Mouse (Mus musculus): ENCODE data around the gene Slc1a5.

Slc1a5 gene

GRCm38 (mm10) chr7:16780825-16781554 is at the start of gene Slc1a5:
TSS of gene Slc1a5 (plus strand) at chr7:16781340.
- peak; percentile 32 to 55 for DNase-seq (ENCODE audit: low spot score in 2 of 2)

DNA sequence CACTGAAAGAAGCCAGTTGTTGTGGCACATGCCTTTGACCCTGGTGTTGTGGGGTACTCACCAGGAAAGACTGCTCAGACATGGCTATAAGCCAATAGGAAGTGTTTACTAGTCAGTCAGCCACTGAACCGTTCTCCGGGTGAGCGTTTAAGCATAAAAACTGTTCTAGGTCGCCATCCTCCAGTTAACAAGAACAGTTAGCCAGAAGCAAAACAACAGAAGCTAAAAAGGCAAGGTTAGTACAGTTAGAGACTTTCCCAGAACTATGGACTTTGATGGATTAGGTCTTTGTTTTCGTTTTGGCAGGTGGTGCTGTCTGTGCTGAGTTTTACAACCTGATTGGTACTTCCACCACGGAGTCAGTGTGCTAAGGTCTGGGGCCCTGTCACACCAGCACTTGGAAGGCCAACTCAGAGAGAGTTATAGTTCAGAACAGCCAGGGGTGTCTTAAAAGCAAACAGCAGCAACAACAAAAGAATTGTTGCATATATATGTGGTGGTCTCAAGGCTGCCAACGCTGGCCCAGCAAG is 49.2 kb upstream of the Slc1a5 start:
- no peak for DNase-seq (ENCODE audit: low spot score in 2 of 2)

GRCm38 (mm10) chr7:16737606-16738072 is 43.5 kb upstream of the Slc1a5 start:
- DNase-seq (ENCODE audit: low spot score in 2 of 2), result no peak

DNA sequence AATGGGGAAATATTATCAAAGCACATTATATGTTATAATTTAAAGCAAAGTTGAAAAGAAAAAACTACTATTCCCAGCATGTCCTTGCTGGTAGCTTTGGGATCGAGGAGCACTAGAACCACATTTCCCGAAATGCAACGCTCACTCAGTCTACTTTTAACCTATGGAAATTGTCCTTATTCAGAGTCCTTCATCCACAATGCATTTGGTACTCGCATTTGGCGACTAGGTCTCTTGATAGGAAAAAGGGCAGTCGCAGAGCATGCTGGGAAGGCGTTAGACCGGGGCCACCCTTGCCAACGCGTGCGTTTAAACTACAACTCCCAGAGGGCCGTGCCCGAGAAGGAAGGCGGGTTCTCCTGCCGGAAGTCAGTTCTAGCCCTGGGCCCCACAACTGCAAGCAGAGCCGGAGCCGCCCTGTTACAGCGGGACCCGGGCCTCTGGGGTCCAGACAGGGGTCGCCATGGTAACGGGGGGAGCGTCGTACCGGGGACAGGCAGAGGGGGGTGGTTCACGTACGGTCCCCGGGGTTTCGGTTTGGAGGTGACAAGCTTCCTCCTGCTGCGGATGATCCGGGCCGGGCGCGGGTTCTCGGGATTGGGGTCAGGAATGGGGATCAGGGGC is 43.0 kb upstream of the Slc1a5 start, which contains the start of gene Ap2s1:
TSS of gene Ap2s1 (plus strand) at position 338 of the 624 bp plus-strand sequence.
- peak; percentile 96 to 97 for DNase-seq (ENCODE audit: low spot score in 2 of 2)

DNA sequence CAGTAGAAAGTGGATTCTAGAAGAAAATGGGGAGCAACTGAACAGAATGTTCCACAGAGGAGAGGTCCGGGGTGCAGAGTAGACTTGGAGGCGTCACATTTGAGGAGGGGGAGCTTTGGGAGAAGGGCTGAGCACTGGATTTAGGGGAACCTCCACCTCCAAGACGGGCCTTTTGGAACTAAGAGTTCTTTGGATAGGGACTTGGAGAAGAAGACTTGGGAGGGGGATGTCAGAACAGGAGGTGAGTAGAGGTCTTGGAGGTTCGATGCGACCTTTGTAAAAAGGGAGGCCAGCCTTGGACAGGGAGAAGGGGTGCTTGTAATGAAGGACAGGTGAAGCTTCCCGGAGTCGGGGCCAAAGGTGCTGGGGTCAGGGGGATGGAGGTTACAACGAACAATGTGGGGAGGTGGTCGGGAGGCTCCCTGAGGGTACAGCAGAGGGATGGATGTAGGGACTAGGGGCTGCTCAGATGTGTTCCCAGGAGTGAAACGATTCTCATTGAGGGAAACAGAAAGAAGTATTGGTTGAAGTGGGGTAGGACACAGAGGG is 42.0 kb upstream of the Slc1a5 start:
- no peak for DNase-seq (ENCODE audit: low spot score in 2 of 2)

GRCm38 (mm10) chr7:16745373-16745772 is 35.8 kb upstream of the Slc1a5 start:
- DNase-seq (ENCODE audit: low spot score in 2 of 2), result no peak

DNA sequence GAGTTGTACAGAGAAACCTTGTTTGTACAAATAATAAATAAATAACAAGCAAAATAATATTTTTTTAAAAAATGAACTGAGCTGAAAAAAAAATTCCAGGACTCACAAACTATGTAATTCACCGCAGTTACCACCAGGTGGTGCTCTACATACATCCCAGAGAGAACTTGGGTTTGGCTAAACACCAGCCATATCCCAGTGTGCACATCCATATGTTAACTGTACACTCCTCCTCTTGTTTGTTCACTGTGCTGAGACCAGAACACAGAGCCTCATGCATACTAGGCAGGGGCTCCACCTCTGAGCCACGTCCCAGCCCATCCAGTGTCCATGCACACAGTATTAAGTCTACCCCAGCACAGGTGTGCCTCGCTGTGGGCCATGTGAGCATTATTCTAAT is 35.0 kb upstream of the Slc1a5 start:
- no peak for DNase-seq (ENCODE audit: low spot score in 2 of 2)

GRCm38 (mm10) chr7:16747656-16748055 is 33.5 kb upstream of the Slc1a5 start:
- no peak for DNase-seq (ENCODE audit: low spot score in 2 of 2)

DNA sequence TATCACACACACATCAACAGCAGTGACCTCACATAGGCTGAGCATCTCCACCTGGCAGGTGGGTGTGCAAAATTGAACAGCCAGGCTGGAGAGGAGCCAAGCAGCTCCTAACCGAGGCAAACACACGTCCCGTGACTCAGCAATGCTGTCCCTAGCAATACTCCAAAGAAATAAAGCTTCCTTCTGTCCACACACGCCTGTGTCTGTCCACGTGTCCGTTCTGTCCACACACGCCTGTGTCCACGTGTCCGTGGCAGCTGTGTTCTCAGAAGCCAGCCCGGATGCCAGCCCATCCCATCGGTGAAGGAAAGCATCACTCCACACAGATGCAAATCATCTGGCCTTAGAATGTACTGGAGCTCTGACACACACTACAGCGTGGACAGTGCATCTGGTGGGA is 29.1 kb upstream of the Slc1a5 start:
- DNase-seq (ENCODE audit: low spot score in 2 of 2), result no peak

- no peak for DNase-seq (ENCODE audit: low spot score in 2 of 2)
Observed at GRCm38 (mm10) chr7:16755362-16756017, 25.6 kb upstream of the Slc1a5 start.

- DNase-seq (ENCODE audit: low spot score in 2 of 2), result no peak
Observed at GRCm38 (mm10) chr7:16758872-16759574, 22.1 kb upstream of the Slc1a5 start.

- DNase-seq (ENCODE audit: low spot score in 2 of 2), result no peak
Observed at GRCm38 (mm10) chr7:16760292-16760691, 20.8 kb upstream of the Slc1a5 start.

DNA sequence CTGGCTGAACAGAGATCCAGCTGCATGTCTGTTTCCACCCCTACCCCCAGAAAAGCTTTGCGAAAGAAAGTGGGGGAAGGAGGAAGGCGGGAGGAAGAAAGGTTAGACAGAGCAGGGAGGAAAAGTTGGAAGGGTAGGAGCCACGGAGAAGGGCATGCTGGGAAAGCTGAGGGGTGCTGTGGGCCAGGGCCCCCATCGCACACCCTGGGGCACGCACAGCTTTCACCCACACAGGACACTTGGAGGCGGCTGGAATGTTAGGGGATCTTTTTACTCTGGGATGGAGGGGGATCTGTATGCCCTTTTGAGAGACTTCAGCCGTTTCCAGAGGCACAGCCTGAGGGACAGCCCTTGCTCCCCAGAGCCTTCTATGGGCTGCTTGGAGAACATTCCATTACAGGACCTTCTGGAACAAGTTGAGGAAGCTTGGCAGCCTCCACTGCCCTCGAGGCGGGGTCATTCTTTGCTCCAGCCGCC is 20.1 kb upstream of the Slc1a5 start:
- no peak for DNase-seq (ENCODE audit: low spot score in 2 of 2)

GRCm38 (mm10) chr7:16761630-16762029 is 19.5 kb upstream of the Slc1a5 start:
- DNase-seq (ENCODE audit: low spot score in 2 of 2), result no peak

- no peak for DNase-seq (ENCODE audit: low spot score in 2 of 2)
Observed at GRCm38 (mm10) chr7:16763463-16764218, 17.5 kb upstream of the Slc1a5 start.

- DNase-seq (ENCODE audit: low spot score in 2 of 2), result no peak
Observed at GRCm38 (mm10) chr7:16766443-16766842, 14.7 kb upstream of the Slc1a5 start.

DNA sequence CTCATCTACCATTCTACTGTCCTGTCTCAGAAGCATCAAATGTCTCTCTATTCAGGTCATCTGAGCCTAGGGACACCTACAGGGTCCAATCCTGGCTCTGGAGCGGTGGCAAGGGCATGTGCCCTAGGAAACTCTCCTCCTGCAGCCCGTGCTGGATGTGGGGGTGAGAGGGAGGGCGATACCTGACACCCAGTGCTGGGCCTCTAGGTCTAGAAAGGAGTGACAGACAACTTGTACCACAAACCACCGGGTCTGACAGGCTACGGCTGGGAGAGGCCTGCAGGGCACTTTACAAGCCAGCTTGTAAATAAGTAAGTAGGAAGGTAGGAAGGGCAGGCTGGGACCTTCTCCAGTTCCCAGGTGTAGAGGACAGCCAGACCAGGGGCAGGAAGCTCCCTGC is 5.3 kb upstream of the Slc1a5 start:
- DNase-seq (ENCODE audit: low spot score in 2 of 2), result no peak

DNA sequence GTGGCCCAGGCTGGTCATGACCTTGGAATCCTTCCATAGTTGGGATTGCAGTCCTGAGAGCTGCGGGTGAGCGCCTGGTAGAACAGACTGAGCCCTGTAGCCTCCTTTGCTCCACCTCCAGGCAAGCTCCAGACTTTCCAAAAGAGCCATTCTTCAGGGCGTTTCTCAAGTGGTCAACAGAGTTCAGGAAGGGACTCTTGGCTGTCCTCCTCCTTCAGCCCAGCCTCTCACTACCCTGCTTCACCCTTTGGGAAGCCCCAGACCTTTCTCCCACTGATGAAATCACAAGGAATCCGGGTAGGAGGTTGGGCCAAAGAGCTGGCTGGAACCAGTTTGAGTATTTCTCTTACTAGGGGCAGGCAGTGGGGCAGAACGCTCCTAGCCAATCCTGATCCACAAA is 1.1 kb upstream of the Slc1a5 start:
- DNase-seq (ENCODE audit: low spot score in 2 of 2), result no peak

GRCm38 (mm10) chr7:16781555-16781815 is 345 bp downstream of the Slc1a5 start:
- no peak for DNase-seq (ENCODE audit: low spot score in 2 of 2)

DNA sequence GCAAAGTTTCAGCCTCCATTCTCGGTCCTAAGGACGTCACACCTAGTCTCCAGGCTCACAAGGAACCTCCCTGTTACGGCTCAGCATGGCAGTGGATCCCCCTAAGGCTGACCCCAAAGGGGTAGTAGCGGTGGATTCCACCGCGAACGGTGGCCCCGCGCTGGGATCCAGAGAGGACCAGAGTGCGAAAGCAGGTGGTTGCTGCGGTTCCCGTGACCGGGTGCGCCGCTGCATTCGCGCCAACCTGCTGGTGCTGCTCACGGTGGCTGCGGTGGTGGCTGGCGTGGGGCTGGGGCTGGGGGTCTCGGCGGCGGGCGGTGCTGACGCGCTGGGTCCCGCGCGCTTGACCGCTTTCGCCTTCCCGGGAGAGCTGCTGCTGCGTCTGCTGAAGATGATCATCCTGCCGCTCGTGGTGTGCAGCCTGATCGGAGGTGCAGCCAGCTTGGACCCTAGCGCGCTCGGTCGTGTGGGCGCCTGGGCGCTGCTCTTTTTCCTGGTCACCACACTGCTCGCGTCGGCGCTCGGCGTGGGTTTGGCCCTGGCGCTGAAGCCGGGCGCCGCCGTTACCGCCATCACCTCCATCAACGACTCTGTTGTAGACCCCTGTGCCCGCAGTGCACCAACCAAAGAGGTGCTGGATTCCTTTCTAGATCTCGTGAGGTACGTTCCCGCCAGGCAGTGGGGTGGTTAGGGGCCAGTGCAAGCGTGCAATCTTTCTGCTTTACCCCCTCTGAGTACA is 845 bp downstream of the Slc1a5 start:
- no peak for DNase-seq (ENCODE audit: low spot score in 2 of 2)

Data from frontal cortex, postnatal 25 days (tissue).